Mouse (Mus musculus) heart, embryonic 10.5 days (tissue): ENCODE data around the gene Gm21244. TPM values are rescaled to one million over a fixed set of nuclear protein-coding genes. Genes with fewer than 3 reads are reported as not detected.
"Not testable (repeated sequence)": the region's sequence is repeated elsewhere in the genome, so short reads cannot be mapped to it uniquely, and the experiment has no call there.

Experiments
- DNase-seq: peaks from one replicate; pipeline ENCODE4 v3.0.0-alpha.2; 2017; ENCODE audit warnings: low spot score
- H3K27ac ChIP-seq: fragments of 300-500 bp; sonication (generic); 2 replicates; pipeline ENCODE4 v1.5.1; 2016; ENCODE audit warnings: mild to moderate bottlenecking
- H3K27me3 ChIP-seq: fragments of 300-500 bp; sonication (generic); 2 replicates; pipeline ENCODE4 v1.6.1; 2016; ENCODE audit warnings: mild to moderate bottlenecking; ENCODE audit not compliant: poor library complexity, insufficient read depth, severe bottlenecking
- H3K36me3 ChIP-seq: fragments of 300-500 bp; sonication (generic); 2 replicates; pipeline ENCODE4 v1.6.1; 2016; ENCODE audit warnings: mild to moderate bottlenecking, moderate library complexity
- H3K4me1 ChIP-seq: fragments of 300-500 bp; sonication (generic); 2 replicates; pipeline ENCODE4 v1.6.1; 2016; ENCODE audit warnings: mild to moderate bottlenecking
- H3K4me3 ChIP-seq: fragments of 300-500 bp; sonication (generic); 2 replicates; pipeline ENCODE4 v1.5.1; 2016; ENCODE audit warnings: mild to moderate bottlenecking, moderate library complexity
- H3K9me3 ChIP-seq: fragments of 300-500 bp; sonication (generic); 2 replicates; pipeline ENCODE4 v1.6.1; 2016; ENCODE audit warnings: mild to moderate bottlenecking, moderate library complexity
- WGBS: fragments of 180-500 bp; shearing (Covaris S2); methylation state at CpG from one replicate; pipeline ENCODE4 v1.1.7; 2016; 5-methylcytosine and 5-hydroxymethylcytosine counted together
- polyA plus RNA-seq: library from polyadenylated mRNA; unstranded; fragments of >200 nt; fragmentation: Nextera tagmentation; extraction: Ambion mirVana; gene quantifications from 2 replicates; pipeline ENCODE4 v1.2.1, GENCODE M21; 2016

Gm21244 gene
- polyA plus RNA-seq, result not detected in 2 replicates

- not testable (repeated sequence) for H3K27me3 ChIP-seq, H3K36me3 ChIP-seq, DNase-seq, H3K4me1 ChIP-seq, H3K4me3 ChIP-seq, H3K27ac ChIP-seq, H3K9me3 ChIP-seq
- WGBS, result no CpG with 5 or more reads among the region's 3 CpGs
Measured at GRCm38 (mm10) chrY:7169193-7169592, at the start of gene Gm21244. Gene Gm21244, minus strand, starts transcription at chrY:7169293.

Other genes with a start within 250 kb of the Gm21244 start
- not detected in 2 replicates for gene Gm28998, start 84.5 kb upstream of the Gm21244 start, polyA plus RNA-seq
- not detected in 2 replicates for gene Gm21788, start 235.7 kb upstream of the Gm21244 start, polyA plus RNA-seq